Mouse (Mus musculus): ENCODE measurements around the gene Strip2.

DNA sequence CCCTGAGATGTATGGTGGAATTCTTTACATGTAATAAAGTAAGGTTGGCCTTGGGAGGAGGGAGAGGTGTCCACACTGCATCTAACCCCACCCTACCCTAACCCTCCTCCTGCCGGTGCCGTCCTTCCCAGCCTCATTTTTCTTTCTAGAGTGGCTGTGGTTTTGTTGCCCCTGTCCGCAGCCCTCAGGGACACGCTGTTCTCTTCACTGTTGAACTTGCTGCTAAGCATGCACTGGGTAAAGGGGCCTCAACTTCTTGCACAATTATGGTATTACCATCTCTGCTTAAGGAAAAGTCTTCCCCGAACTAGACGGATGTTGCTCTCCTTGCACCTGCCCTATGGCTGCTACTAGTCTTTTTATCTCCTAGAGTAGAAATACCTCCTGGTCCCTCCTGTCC, 69.2 kb downstream of the Strip2 start:
- no peak for TF ChIP-seq CTCF (IDR thresholded peaks at IDR 0.05; ENCODE audit: borderline replicate concordance, extremely low read depth, insufficient read depth, insufficient read length)
- no peak for TF ChIP-seq POLR2A (IDR thresholded peaks at IDR 0.05; ENCODE audit: borderline replicate concordance, extremely low read depth, insufficient read depth, insufficient read length, poor library complexity, severe bottlenecking)
